Mouse (Mus musculus) stomach, embryonic 14.5 days (tissue): ENCODE measurements around the gene Gpr182. TPM values are rescaled to one million over a fixed set of nuclear protein-coding genes. Genes with fewer than 3 reads are reported as not detected.
"Not testable (repeated sequence)": the region's sequence is repeated elsewhere in the genome, so short reads cannot be mapped to it uniquely, and the experiment has no call there.

Experiments
- ATAC-seq: fragments of 200-750 bp; cut with Nextera tagmentation; 2 replicates; pipeline ENCODE4 v1.8.0; 2017; ENCODE audit warnings: low read depth, moderate TSS enrichment; ENCODE audit not compliant: insufficient number of reproducible peaks, insufficient read depth, low FRiP score
- H3K27ac ChIP-seq: fragments of 300-500 bp; sonication (generic); 2 replicates; pipeline ENCODE4 v1.5.1; 2014; ENCODE audit warnings: mild to moderate bottlenecking, low read length, moderate library complexity, mixed read lengths
- H3K27me3 ChIP-seq: fragments of 300-500 bp; sonication (generic); 2 replicates; pipeline ENCODE4 v1.6.1; 2014; ENCODE audit warnings: low read length, control low read depth, mixed read lengths; ENCODE audit not compliant: control insufficient read depth, insufficient read depth
- H3K36me3 ChIP-seq: fragments of 300-500 bp; sonication (generic); 2 replicates; pipeline ENCODE4 v1.6.1; 2014; ENCODE audit warnings: mild to moderate bottlenecking, control low read depth, low read length, moderate library complexity, mixed read lengths; ENCODE audit not compliant: control insufficient read depth, insufficient read depth
- H3K4me1 ChIP-seq: fragments of 300-500 bp; sonication (generic); 2 replicates; pipeline ENCODE4 v1.6.1; 2014; ENCODE audit warnings: low read length, control low read depth, mixed read lengths; ENCODE audit not compliant: control insufficient read depth, insufficient read depth
- H3K4me2 ChIP-seq: fragments of 300-500 bp; sonication (generic); replicated peaks from 2 replicates; pipeline ENCODE4 v1.6.1; 2014; ENCODE audit warnings: low read depth, low read length, control low read depth
- H3K4me3 ChIP-seq: fragments of 300-500 bp; sonication (generic); 2 replicates; pipeline ENCODE4 v1.5.1; 2014; ENCODE audit warnings: low read depth, low read length, control low read depth
- H3K9ac ChIP-seq: fragments of 300-500 bp; sonication (generic); replicated peaks from 2 replicates; pipeline ENCODE4 v1.6.1; 2014; ENCODE audit warnings: low read depth, mild to moderate bottlenecking, control low read depth, low read length, moderate library complexity, mixed read lengths
- H3K9me3 ChIP-seq: fragments of 300-500 bp; sonication (generic); 2 replicates; pipeline ENCODE4 v1.6.1; 2016; ENCODE audit warnings: low read depth, low read length, control low read depth; ENCODE audit not compliant: control insufficient read depth
- WGBS: fragments of 180-500 bp; shearing (Covaris S2); extraction: QIAGEN DNeasy Blood & Tissue Kit; methylation state at CpG from one replicate; pipeline ENCODE4 v1.1.7; 2014; 5-methylcytosine and 5-hydroxymethylcytosine counted together
- polyA plus RNA-seq: library from polyadenylated mRNA; unstranded; fragments of >200 nt; fragmentation: Nextera tagmentation; extraction: Ambion mirVana; gene quantifications from 2 replicates; pipeline ENCODE4 v1.2.1, GENCODE M21; 2014

The Gpr182 gene
- polyA plus RNA-seq, 1 experiment from 2014 or later: 0.67 TPM

DNA sequence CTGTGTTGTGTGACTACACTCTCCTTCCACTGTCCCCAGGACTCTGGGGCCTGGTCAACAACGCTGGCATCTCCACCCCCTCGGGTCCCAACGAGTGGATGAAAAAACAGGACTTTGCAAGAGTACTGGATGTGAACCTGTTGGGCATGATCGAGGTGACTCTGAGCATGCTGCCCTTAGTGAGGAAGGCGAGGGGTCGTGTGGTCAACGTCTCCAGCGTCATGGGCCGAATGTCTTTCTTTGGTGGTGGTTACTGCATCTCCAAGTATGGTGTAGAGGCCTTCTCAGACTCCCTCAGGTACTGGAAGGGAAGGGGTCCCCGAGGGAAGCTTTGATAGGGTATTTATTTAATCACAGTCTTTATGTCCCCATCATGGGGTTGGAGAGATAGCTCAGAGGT, 11.4 kb upstream of the Gpr182 start:
- not testable (repeated sequence) for H3K27ac ChIP-seq, H3K27me3 ChIP-seq, ATAC-seq, H3K4me2 ChIP-seq, H3K9ac ChIP-seq, H3K9me3 ChIP-seq, H3K36me3 ChIP-seq, H3K4me3 ChIP-seq, H3K4me1 ChIP-seq
- 85% methylated on average over 10 of the region's 10 CpGs for WGBS

- Histone ChIP-seq H3K4me2 (no peak within 1 kb of the TSS), H3K27me3 (no peaks in the 10 kb centered on the region), H3K9ac (no peak within 1 kb of the TSS), H3K36me3 (no peaks in the 10 kb centered on the region), H3K4me3 (no peak within 1 kb of the TSS), H3K27ac (no peak within 1 kb of the TSS), H3K4me1 (0 out of 2 replicates have a peak, but pooled peaks cover 10% of the 10 kb centered on the region), H3K9me3 (no peaks in the 10 kb centered on the region)
- 57% methylated on average over 8 of the region's 9 CpGs for WGBS
- no peak for ATAC-seq
Measured at GRCm38 (mm10) chr10:127759181-127760110, 7.9 kb upstream of the Gpr182 start, which contains the start of the genes Rdh1 and Rdh16f1. TSS of gene Rdh1 (plus strand) at chr10:127759721. TSS of gene Rdh16f1 (plus strand) at chr10:127759787.

DNA sequence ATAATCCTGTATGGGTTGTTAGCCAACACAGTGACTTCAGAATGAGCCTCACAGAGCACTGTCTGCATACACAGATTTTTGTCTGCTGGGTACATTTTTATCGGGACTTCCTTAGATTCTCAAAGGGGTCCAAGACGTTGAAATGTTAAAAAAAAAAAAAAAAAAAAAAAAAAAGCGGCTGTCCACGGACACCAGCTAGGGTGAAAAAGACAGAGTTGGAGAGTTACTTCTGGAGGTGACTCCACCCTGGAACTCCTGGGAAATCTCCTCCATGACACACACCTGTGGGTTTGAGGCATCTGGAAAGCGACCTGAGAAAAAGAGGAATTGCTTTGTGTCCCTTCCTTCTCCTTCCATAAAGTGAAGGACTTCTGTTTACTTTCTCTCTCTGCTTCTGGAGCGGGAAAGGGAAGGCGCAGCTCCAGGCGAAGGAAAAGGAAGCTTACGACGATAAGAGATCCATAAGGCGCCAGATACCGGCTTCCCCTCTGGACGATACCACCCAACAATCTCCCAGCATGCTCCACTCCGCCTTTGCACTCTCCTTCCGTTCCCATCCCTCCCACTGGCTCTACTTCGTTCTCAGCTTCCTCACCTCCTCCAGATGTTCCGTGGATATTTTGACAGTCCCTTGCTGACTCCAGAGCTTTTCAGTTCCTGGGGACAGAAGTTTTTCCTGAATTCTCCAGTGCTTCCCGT, 4.4 kb upstream of the Gpr182 start:
- Histone ChIP-seq H3K4me1 (0 out of 2 replicates have a peak, but pooled peaks cover 8% of the 10 kb centered on the region), H3K27ac (no peak overlapping the region), H3K36me3 (no peaks in the 10 kb centered on the region), H3K4me2 (peak overlapping the region; percentile 42), H3K9me3 (no peaks in the 10 kb centered on the region), H3K27me3 (no peaks in the 10 kb centered on the region), H3K4me3 (peak overlapping the region; percentile 15; the same call in 1 of the 2 replicates), H3K9ac (no peak overlapping the region)
- no peak for ATAC-seq
- WGBS: 25% methylated on average over 17 of the region's 18 CpGs

GRCm38 (mm10) chr10:127755246-127755645, 3.7 kb upstream of the Gpr182 start:
- Histone ChIP-seq H3K4me3 (no peak overlapping the region), H3K27ac (no peak overlapping the region), H3K27me3 (no peaks in the 10 kb centered on the region), H3K9ac (no peak overlapping the region), H3K36me3 (no peaks in the 10 kb centered on the region), H3K4me2 (no peak overlapping the region), H3K4me1 (0 out of 2 replicates have a peak, but pooled peaks cover 8% of the 10 kb centered on the region), H3K9me3 (no peaks in the 10 kb centered on the region)
- no peak for ATAC-seq
- WGBS: 60% methylated on average over 3 of the region's 3 CpGs

- Histone ChIP-seq H3K4me3 (no peak overlapping the region), H3K9me3 (no peaks in the 10 kb centered on the region), H3K4me1 (0 out of 2 replicates have a peak, but pooled peaks cover 8% of the 10 kb centered on the region), H3K4me2 (no peak overlapping the region), H3K27me3 (no peaks in the 10 kb centered on the region), H3K9ac (no peak overlapping the region), H3K36me3 (no peaks in the 10 kb centered on the region), H3K27ac (no peak overlapping the region)
- no peak for ATAC-seq
- 59% methylated on average over 6 of the region's 6 CpGs for WGBS
Measured at GRCm38 (mm10) chr10:127754566-127755166, 3.1 kb upstream of the Gpr182 start.

DNA sequence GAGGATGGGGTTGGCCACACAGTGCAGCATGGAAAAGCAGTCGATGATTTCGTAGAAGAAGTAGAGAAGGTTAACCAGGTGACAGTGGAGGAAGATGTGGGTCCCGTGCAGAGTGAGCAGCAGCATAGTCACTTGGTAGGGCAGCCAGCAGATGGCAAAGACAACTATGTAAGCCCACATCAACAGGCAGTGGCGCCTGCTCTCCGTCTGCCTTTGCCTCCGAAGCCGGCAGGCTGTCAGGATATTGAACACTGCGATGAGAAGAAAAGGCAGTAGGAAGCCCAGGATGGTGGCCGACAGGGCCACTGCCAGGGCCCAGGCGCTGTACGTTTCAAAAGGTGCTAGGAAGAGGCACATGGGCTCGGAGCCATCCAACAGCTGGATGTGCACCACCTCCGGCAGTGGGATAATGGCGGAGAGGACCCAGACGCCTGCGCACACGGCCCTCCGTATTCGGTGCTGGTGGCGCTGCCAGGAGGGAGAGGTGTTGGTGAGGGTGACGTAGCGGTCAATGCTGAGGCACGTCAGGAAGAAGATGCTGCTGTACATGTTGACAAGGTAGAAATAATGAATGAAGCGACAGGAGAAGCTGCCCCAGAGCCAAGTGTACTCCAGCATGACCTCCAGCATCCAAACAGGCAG, 1.3 kb downstream of the Gpr182 start:
- H3K9me3 ChIP-seq: no peaks in the 10 kb centered on the region
- H3K36me3 ChIP-seq: peaks cover 25% of the 10 kb centered on the region
- H3K27me3 ChIP-seq: no peaks in the 10 kb centered on the region
- H3K4me1 ChIP-seq: peaks cover 13% of the 10 kb centered on the region; the same call in 1 of the 2 replicates
- WGBS: 48% methylated on average over 24 of the region's 24 CpGs
- H3K27ac ChIP-seq: no peak overlapping the region
- 0 out of 2 replicates have a peak overlapping the region, but pooled peaks have one; percentile 6 for H3K4me3 ChIP-seq
- H3K9ac ChIP-seq: no peak overlapping the region
- peak overlapping the region; percentile 25 for H3K4me2 ChIP-seq
- no peak for ATAC-seq

GRCm38 (mm10) chr10:127748847-127749612, 2.5 kb downstream of the Gpr182 start:
- H3K9ac ChIP-seq: no peak overlapping the region
- peaks cover 13% of the 10 kb centered on the region; the same call in 1 of the 2 replicates for H3K4me1 ChIP-seq
- peaks cover 36% of the 10 kb centered on the region for H3K36me3 ChIP-seq
- H3K4me3 ChIP-seq: no peak overlapping the region
- no peak overlapping the region for H3K27ac ChIP-seq
- no peaks in the 10 kb centered on the region for H3K27me3 ChIP-seq
- WGBS: 7% methylated on average over 8 of the region's 8 CpGs
- H3K9me3 ChIP-seq: no peaks in the 10 kb centered on the region
- H3K4me2 ChIP-seq: peak overlapping the region; percentile 25; the same call in 1 of the 2 replicates
- ATAC-seq: no peak
